Mouse (Mus musculus) cerebellum, adult 8-10 months (tissue): ENCODE results near the gene Mtnr1a.
"Not testable (repeated sequence)": the region's sequence is repeated elsewhere in the genome, so short reads cannot be mapped to it uniquely, and the experiment has no call there.

Experiments used
- DNase-seq: peaks from one replicate; pipeline ENCODE4 v3.0.0; 2022

Gene Mtnr1a

DNA sequence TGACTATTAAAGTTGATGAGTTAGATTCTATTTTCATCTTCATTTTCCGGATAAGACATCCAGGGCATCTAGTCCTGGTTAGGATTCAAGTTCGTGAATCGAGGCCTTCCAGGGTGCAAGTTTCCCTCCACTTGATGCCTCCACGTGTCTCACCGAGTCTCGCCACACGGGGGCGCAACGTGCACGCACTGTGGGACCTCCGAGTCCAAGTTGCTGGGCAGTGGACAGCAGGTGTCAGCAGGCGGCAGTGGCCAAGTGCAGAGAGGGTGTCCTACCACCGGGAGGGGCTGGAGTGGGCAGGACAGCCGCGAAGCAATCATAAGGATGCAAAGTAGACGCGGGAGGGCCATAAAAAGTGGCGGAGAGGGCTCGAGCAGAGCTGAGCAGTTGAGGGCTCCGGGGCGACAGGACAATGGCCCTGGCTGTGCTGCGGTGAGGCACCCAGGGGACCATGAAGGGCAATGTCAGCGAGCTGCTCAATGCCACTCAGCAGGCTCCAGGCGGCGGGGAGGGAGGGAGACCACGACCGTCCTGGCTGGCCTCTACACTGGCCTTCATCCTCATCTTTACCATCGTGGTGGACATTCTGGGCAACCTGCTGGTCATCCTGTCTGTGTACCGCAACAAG is at the start of gene Mtnr1a:
TSS of gene Mtnr1a (plus strand) at position 379 of the 628 bp plus-strand sequence.
- peak; percentile 88 for DNase-seq

DNA sequence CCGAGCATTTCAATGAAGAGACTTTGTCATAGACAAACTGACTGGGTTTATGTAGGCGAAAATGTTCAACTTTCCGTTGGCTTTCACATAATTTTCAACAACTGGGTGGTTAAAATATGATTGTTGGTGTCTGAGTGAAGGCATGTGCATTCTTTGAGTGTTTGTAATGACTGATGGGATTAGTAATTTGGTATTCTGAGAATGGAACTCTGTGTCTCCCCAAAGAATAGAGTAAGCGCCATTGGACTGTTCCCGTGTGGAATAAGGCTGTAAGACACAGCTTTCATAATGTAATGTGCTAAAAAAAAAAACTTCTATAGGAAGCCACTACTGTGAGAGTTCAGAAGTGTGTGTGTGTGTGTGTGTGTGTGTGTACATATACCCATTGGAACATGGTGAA is 49.7 kb upstream of the Mtnr1a start:
- no peak for DNase-seq

- peak; percentile 39 for DNase-seq
These were observed 47.8 kb upstream of the Mtnr1a start for GRCm38 (mm10) chr8:45021171-45021570.

DNA sequence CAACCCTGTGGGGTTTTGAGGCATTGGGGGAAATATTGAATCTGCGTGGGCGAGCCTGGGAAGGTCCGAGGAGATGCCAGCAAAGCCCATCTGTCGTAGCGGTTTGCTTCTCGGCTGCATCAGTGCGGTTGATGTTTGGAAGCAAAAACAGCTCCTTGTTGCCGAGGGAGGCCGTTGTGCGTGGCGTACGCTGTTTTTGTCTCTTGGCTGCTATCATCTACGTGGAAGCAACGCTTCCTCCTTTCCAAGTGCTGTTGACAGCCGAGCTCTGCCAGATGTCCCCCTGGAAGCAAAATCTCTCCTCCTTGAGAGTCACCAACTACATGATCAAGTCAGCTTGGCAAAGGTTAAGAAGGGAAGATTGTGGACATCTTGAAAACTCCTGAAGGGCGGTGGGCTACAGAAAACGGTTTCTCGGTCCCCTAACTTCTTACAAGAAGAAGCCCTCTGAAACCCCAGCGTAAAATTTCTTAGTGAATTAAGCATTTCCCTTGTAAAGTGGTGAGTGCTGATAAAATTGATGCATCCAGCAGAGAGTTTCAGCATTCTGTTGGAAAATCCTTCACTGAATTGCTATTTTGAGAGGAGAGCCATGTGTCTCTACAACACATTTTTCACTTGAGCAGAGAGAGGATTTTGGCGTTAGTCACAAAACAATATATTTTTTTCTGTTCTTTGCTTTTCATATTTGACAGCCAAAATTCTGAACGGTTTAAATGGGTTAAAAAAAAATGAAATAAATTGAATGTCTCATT is 46.8 kb upstream of the Mtnr1a start:
- DNase-seq = peak; percentile 73

GRCm38 (mm10) chr8:45028081-45028497 is 40.8 kb upstream of the Mtnr1a start:
- no peak for DNase-seq

- no peak for DNase-seq
These were observed 30.6 kb upstream of the Mtnr1a start for GRCm38 (mm10) chr8:45038350-45038749.

DNA sequence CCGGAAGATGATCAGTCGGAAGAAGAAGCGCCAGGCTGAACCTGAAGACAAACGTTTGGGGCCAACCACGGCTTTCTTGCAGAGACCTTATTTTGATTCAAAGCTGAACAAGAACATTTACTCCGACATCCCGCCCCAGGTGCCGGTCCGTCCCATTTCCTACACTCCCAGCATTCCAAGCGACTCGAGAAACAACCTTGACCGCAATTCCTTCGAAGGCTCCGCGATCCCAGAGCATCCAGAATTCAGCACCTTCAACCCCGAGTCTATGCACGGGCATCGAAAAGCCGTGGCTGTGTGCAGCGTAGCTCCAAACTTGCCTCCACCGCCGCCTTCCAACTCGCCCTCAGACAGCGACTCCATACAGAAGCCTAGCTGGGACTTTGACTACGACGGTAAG is 24.8 kb upstream of the Mtnr1a start:
- no peak for DNase-seq

DNA sequence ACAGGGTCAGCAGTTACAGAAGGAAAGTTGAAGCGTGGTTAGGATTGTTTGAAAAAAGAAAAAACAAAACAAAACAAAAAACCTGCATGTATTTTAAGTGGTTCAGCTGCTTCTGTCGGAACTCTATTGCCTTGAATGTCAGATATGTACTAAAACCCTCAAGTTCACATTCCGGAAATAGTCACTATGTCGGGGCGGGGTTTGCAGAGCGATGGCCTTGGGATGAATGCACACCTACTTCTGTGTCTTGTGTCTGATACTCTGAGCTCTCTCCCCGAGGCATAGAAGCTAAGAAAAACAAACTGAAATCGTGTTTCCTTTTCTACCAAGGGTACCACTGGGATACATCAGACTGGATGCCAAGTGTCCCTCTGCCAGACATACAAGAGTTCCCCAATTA is 18.5 kb upstream of the Mtnr1a start:
- DNase-seq = no peak

DNA sequence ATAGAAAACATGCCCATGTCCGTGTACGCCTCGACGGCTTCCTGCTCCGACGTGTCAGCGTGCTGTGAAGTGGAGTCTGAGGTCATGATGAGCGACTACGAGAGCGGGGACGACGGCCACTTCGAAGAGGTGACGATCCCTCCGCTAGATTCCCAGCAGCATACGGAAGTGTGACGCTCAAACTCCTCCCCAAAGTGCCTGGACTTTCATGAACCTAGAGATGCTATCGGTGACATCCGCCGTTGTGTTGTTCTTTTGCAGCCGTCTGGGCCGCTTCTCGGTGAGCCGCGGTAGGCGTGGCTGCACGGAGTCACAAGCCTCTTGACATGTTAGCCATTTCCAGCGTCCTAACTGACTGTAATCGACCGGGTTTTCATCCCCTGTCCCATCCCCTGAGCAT is 17.7 kb upstream of the Mtnr1a start:
- no peak for DNase-seq

DNA sequence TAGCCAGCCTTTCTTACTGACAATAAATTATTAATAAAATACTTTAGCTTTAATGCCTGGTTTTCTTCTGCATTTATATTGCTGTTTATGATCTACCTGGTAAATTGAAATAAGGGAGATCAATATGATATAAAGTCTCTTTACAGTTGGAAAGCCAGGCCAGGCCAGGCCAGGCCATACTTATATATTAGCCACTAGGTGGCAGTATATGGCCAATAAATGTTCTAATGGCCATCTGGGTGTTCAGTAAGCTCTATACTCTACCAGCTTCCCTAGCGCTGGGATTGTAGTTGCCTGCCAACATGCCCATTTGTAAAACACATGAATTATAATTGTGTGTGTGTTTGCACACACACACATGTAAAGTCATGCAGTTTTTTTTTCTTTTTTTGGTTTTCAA is 16.7 kb upstream of the Mtnr1a start:
- DNase-seq = no peak

DNA sequence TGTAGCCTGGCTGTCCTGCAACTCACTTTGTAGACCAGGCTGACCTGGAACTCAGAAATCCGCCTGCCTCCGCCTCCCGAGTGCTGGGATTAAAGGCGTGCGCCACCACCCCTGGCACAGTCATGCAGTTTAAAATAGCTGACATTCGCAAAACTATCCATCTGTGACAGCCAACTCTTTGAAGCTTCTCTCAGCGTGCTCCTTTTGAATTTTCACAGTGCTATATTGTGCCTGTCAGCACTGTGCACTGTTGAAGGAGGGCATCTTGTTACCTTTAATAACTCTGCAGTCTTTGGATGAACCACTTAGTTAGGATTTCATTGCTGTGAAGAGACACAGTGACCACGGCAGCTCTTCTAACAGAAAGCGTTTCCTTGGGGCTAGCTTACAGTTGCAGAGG is 16.3 kb upstream of the Mtnr1a start:
- DNase-seq = no peak

GRCm38 (mm10) chr8:45055500-45055899 is 13.4 kb upstream of the Mtnr1a start:
- no peak for DNase-seq

DNA sequence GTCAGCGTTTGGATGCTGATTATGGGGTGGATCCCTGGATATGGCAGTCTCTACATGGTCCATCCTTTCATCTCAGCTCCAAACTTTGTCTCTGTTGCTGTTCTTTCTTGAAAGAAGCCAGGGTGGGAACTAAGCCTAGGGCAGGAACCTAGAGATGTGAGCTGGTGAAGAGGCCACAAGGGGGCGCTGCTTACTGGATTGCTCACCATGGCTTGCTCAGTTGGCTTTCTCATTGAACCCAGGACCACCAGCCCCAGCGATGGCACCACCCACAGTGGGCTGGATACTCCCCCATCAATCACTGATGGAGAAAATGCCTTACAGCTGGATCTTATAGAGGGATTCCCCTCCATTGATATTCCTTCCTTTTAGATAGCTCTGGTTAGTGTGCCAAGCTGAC is 12.1 kb upstream of the Mtnr1a start:
- no peak for DNase-seq

GRCm38 (mm10) chr8:45060083-45060482 is 8.9 kb upstream of the Mtnr1a start:
- DNase-seq = no peak

DNA sequence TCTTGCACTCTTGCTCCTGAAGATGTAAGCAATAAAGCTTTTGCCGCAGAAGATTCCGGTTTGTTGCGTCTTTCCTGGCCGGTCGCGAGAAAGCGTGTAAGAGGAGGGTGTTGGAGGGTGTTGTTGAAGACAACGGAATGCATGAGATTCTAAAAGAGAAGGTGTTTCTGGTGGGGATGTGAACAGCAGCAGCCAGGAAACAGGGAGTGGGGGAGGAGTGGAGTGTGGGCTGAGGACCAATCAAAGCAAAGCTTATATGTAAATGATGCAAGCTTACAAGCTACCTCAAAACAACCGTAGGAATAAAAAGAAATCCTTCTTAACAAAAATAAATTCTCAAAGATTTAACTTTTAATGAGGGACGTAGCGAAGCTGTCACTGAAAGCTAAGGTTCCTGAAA is 6.6 kb upstream of the Mtnr1a start:
- no peak for DNase-seq

- no peak for DNase-seq
These were observed 5.7 kb upstream of the Mtnr1a start for GRCm38 (mm10) chr8:45062982-45063924.

GRCm38 (mm10) chr8:45064197-45064869 is 4.6 kb upstream of the Mtnr1a start:
- no peak for DNase-seq

- DNase-seq = not testable (repeated sequence)
These were observed 3.5 kb upstream of the Mtnr1a start for GRCm38 (mm10) chr8:45065391-45065790.

GRCm38 (mm10) chr8:45070949-45071348 is 2.0 kb downstream of the Mtnr1a start:
- no peak for DNase-seq

DNA sequence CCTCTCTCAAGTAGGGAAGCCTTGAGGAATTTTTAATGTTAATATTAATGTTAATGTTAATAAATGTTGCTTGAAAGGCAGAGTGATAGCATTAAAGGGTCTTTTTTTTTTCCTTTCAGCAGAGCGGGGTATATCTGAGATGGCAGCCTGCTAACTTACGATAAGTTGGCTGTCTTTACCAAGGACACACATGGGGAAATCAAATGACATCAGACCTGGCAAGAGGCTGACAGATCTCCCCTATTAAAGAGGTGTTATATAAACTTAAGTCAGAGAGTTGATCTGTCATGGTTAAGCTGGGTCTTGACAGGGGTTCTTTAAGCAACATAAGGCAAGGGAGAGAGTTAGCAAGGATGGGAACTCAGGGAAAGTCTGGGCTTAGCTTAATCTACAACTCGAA is 11.9 kb downstream of the Mtnr1a start:
- no peak for DNase-seq

GRCm38 (mm10) chr8:45093599-45093998 is 24.7 kb downstream of the Mtnr1a start:
- no peak for DNase-seq

- no peak for DNase-seq
These were observed 40.6 kb downstream of the Mtnr1a start for GRCm38 (mm10) chr8:45109371-45110063.
